ENCODE assay signal across 9 mouse cellular contexts in genomic region chr2:27516289-27516688, GRCm38 (mm10). TPM values are rescaled to one million over a fixed set of nuclear protein-coding genes. Genes with fewer than 3 reads are reported as not detected.
A peak's percentile ranks its signal among the peaks of the same experiment; 100 is the strongest.
DNase-seq lines count a peak whose midpoint lies in the region; ATAC-seq and TF ChIP-seq lines count a peak whose summit lies in the region.
"Had no signal": no experiment of that assay in that cellular context is flagged by ENCODE, and none has a peak within 500 bp of the region (broad histone marks: within the 10 kb centered on the region; RNA-seq: fewer than 3 reads in every experiment).

No protein-coding gene starts in this region.

- TF ChIP-seq CTCF in E14TG2a.4 (conservative IDR thresholded peaks at IDR 0.05; ENCODE audit: low read length), result no peak

- H3K9ac ChIP-seq in heart, embryonic 11.5 days (ENCODE audit: low read depth, low read length), result 0 out of 2 replicates have a peak overlapping the region, but pooled peaks have one; percentile 86
- H3K9ac ChIP-seq in forebrain, embryonic 15.5 days (replicated peaks), result 0 out of 2 replicates have a peak overlapping the region, but pooled peaks have one; percentile 19
- peak overlapping the region; percentile 85 for H3K9ac ChIP-seq in liver, embryonic 15.5 days

- H3K27ac ChIP-seq in heart, embryonic 11.5 days (ENCODE audit: low read depth, low read length), result no peak overlapping the region
- no peak overlapping the region for H3K27ac ChIP-seq in forebrain, embryonic 15.5 days (replicated peaks)
- H3K27ac ChIP-seq in liver, embryonic 15.5 days (replicated peaks), result no peak overlapping the region

- no peak for ATAC-seq in heart, embryonic 11.5 days (replicated peaks; ENCODE audit: insufficient number of reproducible peaks, low FRiP score, low TSS enrichment)
- ATAC-seq in forebrain, embryonic 15.5 days (replicated peaks), result no peak
- ATAC-seq in liver, embryonic 15.5 days (ENCODE audit: insufficient read depth), result no peak

- H3K4me3 ChIP-seq in heart, embryonic 11.5 days (ENCODE audit: low read depth, low read length), result peak overlapping the region; percentile 74
- peak overlapping the region; percentile 99 for H3K4me3 ChIP-seq in E14TG2a.4 (replicated peaks; ENCODE audit: low read length)
- H3K4me3 ChIP-seq in forebrain, embryonic 15.5 days, result peak overlapping the region; percentile 91
- H3K4me3 ChIP-seq in liver, embryonic 15.5 days (replicated peaks), result peak overlapping the region; percentile 74

- peaks cover 24% of the 10 kb centered on the region for H3K4me1 ChIP-seq in heart, embryonic 11.5 days (ENCODE audit: control insufficient read depth, insufficient read depth, low read length)
- H3K4me1 ChIP-seq in E14TG2a.4 (replicated peaks; ENCODE audit: low read depth, low read length), result peaks cover 73% of the 10 kb centered on the region
- H3K4me1 ChIP-seq in forebrain, embryonic 15.5 days, result peaks cover 25% of the 10 kb centered on the region
- peaks cover 49% of the 10 kb centered on the region for H3K4me1 ChIP-seq in liver, embryonic 15.5 days (replicated peaks)

- WGBS in heart, embryonic 11.5 days (ENCODE audit: insufficient replicate concordance), result 26% methylated on average over 1 of the region's 1 CpGs
- 7% methylated on average over 1 of the region's 1 CpGs for WGBS in forebrain, embryonic 15.5 days
- WGBS in liver, embryonic 15.5 days (ENCODE audit: insufficient replicate concordance), result 6% methylated on average over 1 of the region's 1 CpGs

- no peak for DNase-seq in heart, adult 8-10 months (ENCODE audit: low spot score)
- no peak for DNase-seq in thymus, postnatal 0 days (ENCODE audit: low spot score)
- no peak for DNase-seq in thymus, postnatal 36 days
- DNase-seq in cerebellum, adult 18-20 months, result no peak
- DNase-seq: kidney, adult 11 months had no signal

- H3K9me3 ChIP-seq in heart, embryonic 11.5 days (replicated peaks; ENCODE audit: control insufficient read depth, low read length), result no peaks in the 10 kb centered on the region
- 0 out of 2 replicates have a peak, but pooled peaks cover 4% of the 10 kb centered on the region for H3K9me3 ChIP-seq in E14TG2a.4 (ENCODE audit: low read length)
- H3K9me3 ChIP-seq in forebrain, embryonic 15.5 days, result no peaks in the 10 kb centered on the region
- no peaks in the 10 kb centered on the region for H3K9me3 ChIP-seq in liver, embryonic 15.5 days (replicated peaks)

- H3K27me3 ChIP-seq in heart, embryonic 11.5 days (ENCODE audit: control insufficient read depth, insufficient read depth, low read length), result no peaks in the 10 kb centered on the region
- no peaks in the 10 kb centered on the region for H3K27me3 ChIP-seq in E14TG2a.4 (ENCODE audit: insufficient read depth, low read length)
- H3K27me3 ChIP-seq in forebrain, embryonic 15.5 days, result no peaks in the 10 kb centered on the region
- no peaks in the 10 kb centered on the region for H3K27me3 ChIP-seq in liver, embryonic 15.5 days

- H3K4me2 ChIP-seq in heart, embryonic 11.5 days, result peak overlapping the region; percentile 97
- H3K4me2 ChIP-seq in forebrain, embryonic 15.5 days (replicated peaks), result peak overlapping the region; percentile 90
- H3K4me2 ChIP-seq in liver, embryonic 15.5 days, result peak overlapping the region; percentile 94

- peaks cover 20% of the 10 kb centered on the region for H3K36me3 ChIP-seq in heart, embryonic 11.5 days (ENCODE audit: control insufficient read depth, insufficient read depth, low read length)
- peaks cover 51% of the 10 kb centered on the region for H3K36me3 ChIP-seq in E14TG2a.4 (ENCODE audit: insufficient read depth, low read length)
- peaks cover 26% of the 10 kb centered on the region for H3K36me3 ChIP-seq in forebrain, embryonic 15.5 days
- H3K36me3 ChIP-seq in liver, embryonic 15.5 days (replicated peaks), result peaks cover 31% of the 10 kb centered on the region

RNA-seq across cellular contexts. Expression of gene Wdr5, which starts 1.3 kb away (rescaled TPM):
- polyA plus RNA-seq in heart, embryonic 11.5 days (2014; fragmentation: Nextera tagmentation; extraction: Ambion mirVana), result 37.2 and 40.1 TPM in 2 replicates
- 10 to 100 TPM; 22.0 to 25.5 (median 23.5) TPM for total RNA-seq in heart, adult 8-10 months (2022)
- polyA plus RNA-seq in forebrain, embryonic 15.5 days (2015; fragmentation: Nextera tagmentation; extraction: Ambion mirVana), result 50.5 and 55.4 TPM in 2 replicates
- 26.2 and 27.5 TPM in 2 replicates for polyA plus RNA-seq in liver, embryonic 15.5 days (2015; fragmentation: Nextera tagmentation; extraction: Ambion mirVana)
- 41.7 and 42.7 TPM in 2 replicates for polyA plus RNA-seq in thymus, postnatal 0 days (2015; fragmentation: Nextera tagmentation; extraction: Ambion mirVana)

RNA-seq across cellular contexts. Expression of gene Brd3, which starts 8.8 kb away (rescaled TPM):
- 99.5 and 116 TPM in 2 replicates for polyA plus RNA-seq in heart, embryonic 11.5 days (2014; fragmentation: Nextera tagmentation; extraction: Ambion mirVana)
- total RNA-seq in heart, adult 8-10 months (2022), result 10 to 100 TPM; 27.4 to 28.6 (median 28.3) TPM
- 142 and 149 TPM in 2 replicates for polyA plus RNA-seq in forebrain, embryonic 15.5 days (2015; fragmentation: Nextera tagmentation; extraction: Ambion mirVana)
- 22.5 and 22.9 TPM in 2 replicates for polyA plus RNA-seq in liver, embryonic 15.5 days (2015; fragmentation: Nextera tagmentation; extraction: Ambion mirVana)
- 68.8 and 74.8 TPM in 2 replicates for polyA plus RNA-seq in thymus, postnatal 0 days (2015; fragmentation: Nextera tagmentation; extraction: Ambion mirVana)

Comparison
In these comparisons a context has a peak if more than half of its experiments do, and no peak if none do; other contexts are left out.
1. H3K9ac ChIP-seq: peak in every context shown above with its lines; median percentile 86 in heart, embryonic 11.5 days; 85 in liver, embryonic 15.5 days; 19 in forebrain, embryonic 15.5 days.